Mouse (Mus musculus) adrenal gland, adult 8-10 months (tissue): ENCODE measurements at regions not wholly inside any gene's neighbourhood (a gene's known extent, or its start where the extent isn't known, plus 50 kb on each side); places are given as distances from the start of the nearest gene placed in this dataset.

Experiments used
- DNase-seq: peaks from one replicate; pipeline ENCODE4 v3.0.0; 2022

DNA sequence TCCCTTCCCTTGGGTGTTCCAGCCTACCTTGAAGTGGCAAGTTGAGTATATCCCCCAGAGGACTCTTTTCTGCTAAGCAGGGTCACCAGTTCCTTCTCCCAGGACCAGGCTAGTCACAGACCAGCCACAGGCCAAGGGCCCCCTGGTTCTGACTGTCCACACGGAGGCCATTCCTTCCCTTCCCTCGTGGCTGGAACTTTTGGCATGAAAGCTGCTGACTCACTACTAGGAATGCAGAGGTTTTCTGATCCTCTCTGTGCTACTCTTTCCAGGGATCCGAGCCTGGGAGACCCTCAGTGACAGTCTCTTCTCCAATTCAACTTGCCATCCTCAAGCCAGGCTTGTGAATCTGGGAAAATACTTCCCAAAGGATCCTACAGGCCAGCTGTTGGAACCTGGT is 59.1 kb upstream of the Ptprt start:
- no peak for DNase-seq

DNA sequence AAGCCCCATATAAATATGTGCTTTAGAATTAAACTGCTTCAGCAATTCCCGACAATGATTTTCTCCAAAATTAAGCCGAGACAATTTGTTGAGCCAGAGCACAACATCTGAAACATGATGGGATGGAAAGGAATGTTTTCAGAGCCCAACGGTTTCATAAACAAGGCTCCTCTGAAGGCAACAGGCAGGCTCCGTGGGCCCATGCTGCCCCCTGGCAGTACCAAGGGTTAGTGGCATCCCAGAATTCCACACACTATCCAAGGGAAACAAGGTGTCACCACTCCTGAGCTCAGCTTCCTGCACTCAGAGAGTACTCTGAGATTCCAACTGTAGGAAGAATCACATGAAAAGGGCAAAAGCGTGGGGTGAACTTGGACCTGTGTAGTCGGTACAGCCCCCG is 57.5 kb upstream of the Ptprt start:
- DNase-seq: no peak

DNA sequence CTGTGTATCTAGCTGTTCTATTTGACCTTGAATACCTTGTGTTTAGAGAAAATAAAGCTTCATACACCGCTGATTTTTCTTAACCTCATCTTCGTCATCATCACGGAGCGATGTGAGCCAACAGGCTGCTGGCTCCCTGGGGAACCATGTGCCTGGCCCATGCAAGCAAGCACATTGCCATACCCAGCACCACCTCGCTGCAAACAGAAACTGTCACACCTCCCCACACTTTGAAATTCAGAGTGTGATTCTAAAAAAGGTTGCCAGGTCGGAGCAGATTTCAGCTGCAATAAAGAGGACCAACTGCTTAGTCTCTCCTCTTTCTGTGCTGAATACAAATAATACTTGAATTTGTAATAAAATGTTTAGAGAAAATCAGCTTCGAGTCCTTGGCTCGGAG is 54.0 kb upstream of the Ptprt start:
- DNase-seq: no peak

DNA sequence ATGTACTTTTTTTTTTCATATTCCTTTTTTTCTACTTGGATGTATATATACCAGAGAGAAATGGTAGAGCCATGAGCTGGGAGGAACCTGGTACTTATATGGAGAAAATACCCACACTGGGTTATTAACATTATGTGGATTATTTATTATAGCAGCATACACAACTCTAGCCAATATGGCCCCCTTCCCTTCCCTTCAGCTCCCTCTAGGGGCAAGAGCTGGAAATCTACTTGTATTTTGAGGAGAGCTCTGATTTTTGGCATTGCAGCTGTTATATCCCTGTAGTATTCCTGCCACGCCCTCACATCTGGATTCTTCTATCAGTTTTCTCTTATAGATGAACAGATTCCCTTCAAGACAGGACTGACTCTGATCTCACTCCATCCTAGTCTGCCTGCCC is 52.0 kb upstream of the Ptprt start:
- no peak for DNase-seq

DNA sequence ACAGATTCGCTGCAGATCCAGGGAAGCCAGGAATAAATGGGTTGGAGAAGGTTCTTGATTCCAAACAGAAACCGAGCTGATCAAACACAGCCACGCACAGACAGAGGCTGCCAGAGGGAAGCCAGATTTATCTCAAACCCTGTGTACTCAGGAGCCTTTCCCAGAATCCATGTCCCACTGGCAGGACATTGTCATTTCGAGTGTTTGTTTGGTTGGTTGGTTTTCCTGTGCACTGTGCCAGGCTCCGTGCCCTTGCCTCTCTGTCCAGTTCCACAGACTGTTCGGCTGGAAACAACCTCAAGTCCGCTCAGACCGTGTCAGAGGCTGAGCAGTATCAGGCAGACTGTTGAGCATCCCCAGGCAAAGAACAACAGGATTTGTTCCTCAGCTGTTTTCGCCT is 51.4 kb upstream of the Ptprt start:
- no peak for DNase-seq
